Mouse (Mus musculus): ENCODE data around the gene Gm17324. TPM values are rescaled to one million over a fixed set of nuclear protein-coding genes. Genes with fewer than 3 reads are reported as not detected.
"Not testable (repeated sequence)": the region's sequence is repeated elsewhere in the genome, so short reads cannot be mapped to it uniquely, and the experiment has no call there.

The Gm17324 gene
- 0.24 and 0.48 TPM in 2 replicates for polyA plus RNA-seq (2015; fragmentation: Nextera tagmentation; extraction: Ambion mirVana)

DNA sequence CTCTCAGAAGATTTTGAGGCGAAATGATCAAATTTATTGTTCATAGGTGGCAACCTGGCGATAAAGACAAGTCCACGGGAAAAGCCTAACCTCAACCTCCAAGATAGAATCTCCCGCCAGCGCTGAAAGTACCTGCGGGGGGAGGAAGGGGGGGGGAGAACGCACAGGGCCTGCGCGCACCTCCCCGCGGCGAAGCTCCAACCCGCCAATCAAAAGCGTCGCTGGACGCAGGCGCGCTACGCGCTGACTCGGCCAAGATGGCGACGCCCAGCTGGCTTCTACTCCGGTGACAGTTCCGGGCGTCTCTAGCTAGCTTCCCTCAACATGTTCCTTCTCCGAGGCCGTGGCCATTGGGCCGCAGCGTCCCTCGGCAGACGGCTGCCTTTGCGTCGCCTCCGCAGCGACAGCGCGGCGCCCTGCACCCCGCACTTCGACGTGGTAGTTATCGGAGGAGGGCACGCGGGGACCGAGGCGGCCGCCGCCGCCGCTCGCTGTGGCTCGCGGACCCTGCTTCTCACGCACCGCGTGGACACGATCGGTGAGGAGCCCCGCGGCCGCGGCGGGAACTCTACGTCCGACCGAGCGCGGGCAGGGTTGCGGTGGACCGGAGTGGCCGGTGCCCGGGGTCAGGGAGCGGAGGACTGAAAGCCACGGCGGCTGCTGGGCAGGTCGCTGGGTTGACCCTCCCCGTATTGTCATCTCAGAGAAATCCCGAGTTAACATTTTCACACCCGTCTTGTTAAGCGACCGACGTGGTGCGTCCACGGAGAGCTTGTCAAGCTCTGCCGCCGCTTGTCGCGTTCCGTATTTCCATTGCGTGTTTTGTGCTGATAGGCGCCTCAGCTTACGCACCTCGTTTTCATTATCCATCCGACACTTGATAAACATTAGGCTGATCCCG is at the start of gene Gm17324, which contains the start of gene Mto1:
Gene Gm17324, minus strand, starts transcription at position 814 of the 901 bp plus-strand sequence.
Gene Mto1, plus strand, starts transcription at position 236 of the 901 bp plus-strand sequence.
- H3K4me2 ChIP-seq (ENCODE audit: low read depth, low read length) = peak within 1 kb of the TSS; percentile 64
- 0 out of 2 replicates have a peak, but pooled peaks cover 3% of the 10 kb centered on the region for H3K36me3 ChIP-seq (ENCODE audit: control insufficient read depth, insufficient read depth, low read length)
- ATAC-seq = peak; percentile 96
- H3K4me3 ChIP-seq (ENCODE audit: low read length) = peak within 1 kb of the TSS; percentile 98
- H3K9ac ChIP-seq (ENCODE audit: low read depth, low read length) = peak within 1 kb of the TSS; percentile 96
- under 1% methylated on average over 96 of the region's 96 CpGs for WGBS
- H3K27ac ChIP-seq (ENCODE audit: low read length) = peak within 1 kb of the TSS; percentile 83
- peaks cover 8% of the 10 kb centered on the region for H3K27me3 ChIP-seq (replicated peaks; ENCODE audit: control insufficient read depth, insufficient read depth, low read length)
- H3K9me3 ChIP-seq (ENCODE audit: control insufficient read depth, low read length) = no peaks in the 10 kb centered on the region
- H3K4me1 ChIP-seq (ENCODE audit: control insufficient read depth, insufficient read depth, low read length) = peaks cover 6% of the 10 kb centered on the region

DNA sequence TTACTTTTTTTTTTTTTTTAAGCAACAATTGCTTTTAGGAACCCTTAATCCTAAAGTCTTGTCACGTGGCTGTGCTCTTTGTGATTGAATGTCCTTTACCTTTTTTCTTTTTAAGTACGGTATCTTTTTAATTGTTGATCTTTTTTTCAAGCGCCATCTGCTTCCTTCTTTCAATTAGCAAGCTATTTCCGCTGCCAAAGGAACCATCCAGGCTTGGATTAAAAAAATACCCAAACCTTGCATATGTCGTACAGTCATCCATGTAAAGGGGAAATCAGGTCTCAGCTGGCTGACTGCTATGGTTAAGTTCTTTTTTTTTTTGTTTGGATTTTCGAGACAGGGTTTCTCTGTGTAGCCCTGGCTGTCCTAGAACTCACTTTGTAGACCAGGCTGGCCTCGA is 44.6 kb upstream of the Gm17324 start:
- Histone ChIP-seq H3K4me3 (ENCODE audit: low read length) (no peak overlapping the region), H3K27me3 (replicated peaks; ENCODE audit: control insufficient read depth, insufficient read depth, low read length) (no peaks in the 10 kb centered on the region), H3K4me2 (ENCODE audit: low read depth, low read length) (no peak overlapping the region), H3K9me3 (ENCODE audit: control insufficient read depth, low read length) (no peaks in the 10 kb centered on the region), H3K27ac (ENCODE audit: low read length) (peak overlapping the region; percentile 91; the same call in 1 of the 2 replicates), H3K4me1 (ENCODE audit: control insufficient read depth, insufficient read depth, low read length) (peaks cover 3% of the 10 kb centered on the region; the same call in 1 of the 2 replicates), H3K9ac (ENCODE audit: low read depth, low read length) (no peak overlapping the region), H3K36me3 (ENCODE audit: control insufficient read depth, insufficient read depth, low read length) (no peaks in the 10 kb centered on the region)
- ATAC-seq = no peak
- WGBS = 90% methylated on average over 7 of the region's 7 CpGs

DNA sequence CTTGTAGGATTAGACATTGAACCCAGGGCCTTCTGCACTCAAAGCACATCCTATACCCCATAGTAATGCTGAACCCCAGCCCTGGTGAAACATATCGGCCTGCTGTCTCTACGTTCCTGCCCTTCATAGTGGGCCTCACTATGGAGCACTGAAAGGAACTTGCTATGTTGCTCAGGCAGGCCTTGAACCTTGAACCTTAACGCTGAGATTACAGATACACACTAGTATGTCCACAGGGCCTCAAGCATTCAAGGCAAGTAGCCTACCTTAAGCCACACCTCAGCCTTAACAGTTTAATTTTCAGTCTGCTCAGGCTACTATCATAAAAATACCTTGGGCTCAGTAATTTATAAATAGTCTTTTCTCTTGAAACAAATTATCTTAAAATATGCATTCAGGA is 43.7 kb upstream of the Gm17324 start:
- 58% methylated on average over 3 of the region's 3 CpGs for WGBS
- Histone ChIP-seq H3K27ac (ENCODE audit: low read length) (peak overlapping the region; percentile 91), H3K4me1 (ENCODE audit: control insufficient read depth, insufficient read depth, low read length) (peaks cover 3% of the 10 kb centered on the region; the same call in 1 of the 2 replicates), H3K27me3 (replicated peaks; ENCODE audit: control insufficient read depth, insufficient read depth, low read length) (no peaks in the 10 kb centered on the region), H3K4me2 (ENCODE audit: low read depth, low read length) (no peak overlapping the region), H3K36me3 (ENCODE audit: control insufficient read depth, insufficient read depth, low read length) (no peaks in the 10 kb centered on the region), H3K9me3 (ENCODE audit: control insufficient read depth, low read length) (no peaks in the 10 kb centered on the region), H3K4me3 (ENCODE audit: low read length) (no peak overlapping the region), H3K9ac (ENCODE audit: low read depth, low read length) (no peak overlapping the region)
- peak; percentile 92 for ATAC-seq

DNA sequence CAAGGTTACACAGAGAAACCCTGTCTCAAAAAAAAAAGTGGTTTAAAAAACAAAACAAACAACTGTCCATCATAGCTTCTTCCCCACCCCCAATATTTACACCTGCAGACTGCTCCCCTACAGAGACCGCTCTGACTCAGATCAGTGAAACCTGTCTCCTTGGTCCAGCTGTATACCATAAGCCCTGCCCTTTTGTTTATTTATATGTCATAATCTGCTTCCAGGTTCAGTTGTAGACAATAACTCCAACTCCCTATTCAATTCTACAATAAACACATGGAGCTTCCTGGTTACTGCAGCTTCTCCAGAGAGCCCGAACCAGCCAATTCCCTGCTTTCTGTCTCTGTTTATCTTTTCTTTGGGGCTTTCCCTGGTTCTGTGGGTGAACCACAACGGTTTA is 42.6 kb upstream of the Gm17324 start:
- Histone ChIP-seq H3K4me1 (ENCODE audit: control insufficient read depth, insufficient read depth, low read length) (peaks cover 3% of the 10 kb centered on the region; the same call in 1 of the 2 replicates), H3K27ac (ENCODE audit: low read length) (peak overlapping the region; percentile 17), H3K27me3 (replicated peaks; ENCODE audit: control insufficient read depth, insufficient read depth, low read length) (no peaks in the 10 kb centered on the region), H3K9ac (ENCODE audit: low read depth, low read length) (no peak overlapping the region), H3K4me2 (ENCODE audit: low read depth, low read length) (no peak overlapping the region), H3K4me3 (ENCODE audit: low read length) (no peak overlapping the region), H3K36me3 (ENCODE audit: control insufficient read depth, insufficient read depth, low read length) (no peaks in the 10 kb centered on the region), H3K9me3 (ENCODE audit: control insufficient read depth, low read length) (no peaks in the 10 kb centered on the region)
- 55% methylated on average over 3 of the region's 3 CpGs for WGBS
- no peak for ATAC-seq

DNA sequence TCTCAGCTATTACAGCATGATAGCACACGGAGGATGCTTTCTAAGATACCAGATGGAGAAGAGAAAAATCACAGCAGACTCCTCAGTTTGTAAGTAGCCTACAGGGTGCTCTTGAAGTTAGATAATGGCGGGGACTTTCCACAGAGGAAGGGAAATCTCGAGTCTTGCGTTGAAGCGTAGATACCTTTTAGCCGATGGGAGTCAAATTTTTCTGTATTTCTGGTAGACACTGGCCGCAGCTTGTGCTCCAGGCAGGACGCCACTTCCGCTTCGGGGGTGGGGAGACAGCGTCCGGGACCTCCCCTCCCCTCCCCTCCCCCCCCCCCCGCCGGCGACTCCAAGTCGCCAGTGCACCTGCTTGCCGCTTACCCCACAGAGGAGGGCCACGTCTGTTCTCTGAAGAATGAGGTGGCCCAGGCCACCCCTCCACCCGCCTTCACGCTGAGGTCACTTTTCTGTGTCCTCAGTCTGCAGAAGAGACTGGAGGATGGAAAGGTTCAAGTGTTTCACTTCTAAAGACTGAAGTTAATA is 40.4 kb upstream of the Gm17324 start, which contains the start of gene Eef1a1:
Gene Eef1a1, minus strand, starts transcription at position 262 of the 531 bp plus-strand sequence.
- H3K4me1 ChIP-seq (ENCODE audit: control insufficient read depth, insufficient read depth, low read length) = peaks cover 3% of the 10 kb centered on the region; the same call in 1 of the 2 replicates
- WGBS = 2% methylated on average over 18 of the region's 20 CpGs
- H3K4me3 ChIP-seq (ENCODE audit: low read length) = peak within 1 kb of the TSS; percentile 44
- no peaks in the 10 kb centered on the region for H3K27me3 ChIP-seq (replicated peaks; ENCODE audit: control insufficient read depth, insufficient read depth, low read length)
- H3K4me2 ChIP-seq (ENCODE audit: low read depth, low read length) = peak within 1 kb of the TSS; percentile 63
- ATAC-seq = peak; percentile 52
- no peaks in the 10 kb centered on the region for H3K9me3 ChIP-seq (ENCODE audit: control insufficient read depth, low read length)
- H3K9ac ChIP-seq (ENCODE audit: low read depth, low read length) = peak within 1 kb of the TSS; percentile 65
- H3K36me3 ChIP-seq (ENCODE audit: control insufficient read depth, insufficient read depth, low read length) = no peaks in the 10 kb centered on the region
- peak within 1 kb of the TSS; percentile 80 for H3K27ac ChIP-seq (ENCODE audit: low read length)

DNA sequence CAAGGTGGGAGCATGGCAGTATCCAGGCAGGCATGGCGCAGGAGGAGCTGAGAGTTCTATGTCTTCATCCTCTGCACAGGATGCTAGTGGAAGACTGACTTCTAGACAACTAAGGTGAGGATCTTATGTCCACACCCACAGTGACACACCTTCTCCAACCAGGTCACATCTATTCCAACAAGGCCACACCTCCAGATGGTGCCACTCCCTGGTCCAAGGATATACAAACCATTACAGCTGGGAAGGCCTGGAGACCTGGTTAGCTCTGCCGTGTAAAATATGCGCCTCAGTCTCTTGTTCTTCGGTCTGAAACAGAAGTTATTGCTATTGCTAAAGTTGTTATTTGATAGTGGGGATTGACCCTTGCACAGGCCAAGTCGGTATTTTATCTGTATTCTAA is 39.4 kb upstream of the Gm17324 start:
- 85% methylated on average over 5 of the region's 5 CpGs for WGBS
- H3K36me3 ChIP-seq (ENCODE audit: control insufficient read depth, insufficient read depth, low read length); H3K9ac ChIP-seq (ENCODE audit: low read depth, low read length); H3K27me3 ChIP-seq (replicated peaks; ENCODE audit: control insufficient read depth, insufficient read depth, low read length); H3K4me2 ChIP-seq (ENCODE audit: low read depth, low read length); ATAC-seq; H3K4me3 ChIP-seq (ENCODE audit: low read length); H3K27ac ChIP-seq (ENCODE audit: low read length); H3K4me1 ChIP-seq (ENCODE audit: control insufficient read depth, insufficient read depth, low read length); H3K9me3 ChIP-seq (ENCODE audit: control insufficient read depth, low read length): not testable (repeated sequence)

DNA sequence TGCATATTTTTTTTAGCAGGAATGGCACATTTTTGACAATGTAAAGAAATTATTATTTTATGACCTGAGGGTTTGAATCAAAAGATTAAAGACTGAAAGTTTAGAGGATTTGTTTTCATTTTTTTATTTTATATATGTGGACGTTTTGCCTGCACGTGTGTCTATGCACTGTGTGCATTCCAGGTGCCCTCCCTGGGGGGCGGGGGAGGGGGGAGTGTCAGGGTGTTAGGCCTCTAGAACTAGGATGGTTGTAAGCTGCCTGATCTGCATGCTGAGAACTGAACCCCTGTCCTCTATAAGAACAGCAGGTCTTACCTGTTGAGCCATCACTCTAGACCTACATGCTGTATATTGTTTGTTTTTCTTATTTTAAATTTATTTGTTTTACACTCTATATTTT is 36.1 kb upstream of the Gm17324 start:
- H3K27me3 ChIP-seq (replicated peaks; ENCODE audit: control insufficient read depth, insufficient read depth, low read length) = no peaks in the 10 kb centered on the region
- no peak overlapping the region for H3K9ac ChIP-seq (ENCODE audit: low read depth, low read length)
- H3K4me1 ChIP-seq (ENCODE audit: control insufficient read depth, insufficient read depth, low read length) = peaks cover 6% of the 10 kb centered on the region
- H3K36me3 ChIP-seq (ENCODE audit: control insufficient read depth, insufficient read depth, low read length) = no peaks in the 10 kb centered on the region
- no peak overlapping the region for H3K27ac ChIP-seq (ENCODE audit: low read length)
- H3K4me3 ChIP-seq (ENCODE audit: low read length) = no peak overlapping the region
- ATAC-seq = no peak
- H3K9me3 ChIP-seq (ENCODE audit: control insufficient read depth, low read length) = no peaks in the 10 kb centered on the region
- WGBS = 80% methylated on average over 3 of the region's 3 CpGs
- H3K4me2 ChIP-seq (ENCODE audit: low read depth, low read length) = no peak overlapping the region

DNA sequence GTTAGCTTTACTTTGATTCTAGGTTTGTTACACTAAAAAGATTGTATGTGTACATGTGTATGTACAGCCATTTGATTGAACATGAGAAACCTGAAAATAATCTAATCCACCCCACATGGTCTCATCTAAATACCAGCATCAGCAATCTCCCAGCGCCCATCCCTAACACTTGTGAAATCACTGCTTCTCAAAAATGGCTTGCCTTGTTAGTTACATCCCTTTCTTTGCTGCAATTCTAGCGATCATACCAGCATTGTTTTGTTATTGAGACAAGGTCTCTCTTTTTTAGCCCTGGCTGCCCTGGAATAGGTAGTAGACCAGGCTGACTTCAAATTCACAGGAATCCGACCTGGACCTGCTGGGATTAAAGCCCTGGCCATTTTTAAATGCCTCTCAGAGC is 33.8 kb upstream of the Gm17324 start:
- no peaks in the 10 kb centered on the region for H3K36me3 ChIP-seq (ENCODE audit: control insufficient read depth, insufficient read depth, low read length)
- no peaks in the 10 kb centered on the region for H3K9me3 ChIP-seq (ENCODE audit: control insufficient read depth, low read length)
- H3K27ac ChIP-seq (ENCODE audit: low read length) = peak overlapping the region; percentile 99
- peak overlapping the region; percentile 94 for H3K9ac ChIP-seq (ENCODE audit: low read depth, low read length)
- 8% methylated on average over 3 of the region's 3 CpGs for WGBS
- H3K27me3 ChIP-seq (replicated peaks; ENCODE audit: control insufficient read depth, insufficient read depth, low read length) = no peaks in the 10 kb centered on the region
- ATAC-seq = no peak
- peaks cover 6% of the 10 kb centered on the region for H3K4me1 ChIP-seq (ENCODE audit: control insufficient read depth, insufficient read depth, low read length)
- H3K4me3 ChIP-seq (ENCODE audit: low read length) = peak overlapping the region; percentile 98
- peak overlapping the region; percentile 54 for H3K4me2 ChIP-seq (ENCODE audit: low read depth, low read length)

Measured in intestine, embryonic 16.5 days (tissue).